Mouse (Mus musculus) megakaryocyte progenitor cell, adult 5-6 weeks (primary cell): ENCODE data around the gene Eif4g2. TPM values are rescaled to one million over a fixed set of nuclear protein-coding genes. Genes with fewer than 3 reads are reported as not detected.

Source experiments
- ATAC-seq: replicated peaks from 2 replicates; pipeline ENCODE4 v1.8.0; 2016; ENCODE audit warnings: mild to moderate bottlenecking, moderate TSS enrichment, inconsistent platforms; ENCODE audit not compliant: poor library complexity
- total RNA-seq, 2 experiments: library from RNA; stranded (forward) in 1 of 2; stranded (reverse) in 1 of 2; fragments of 157-497, 149-512 nt in 1 of 2; fragments of 200-1000 nt in 1 of 2; gene quantifications; 2 replicates each; pipeline versions ENCODE4 v1.2.3 to v1.2.4; 2015 to 2017

Gene Eif4g2
- total RNA-seq, 2 experiments from 2014 or later = 669 to 1,245 TPM

DNA sequence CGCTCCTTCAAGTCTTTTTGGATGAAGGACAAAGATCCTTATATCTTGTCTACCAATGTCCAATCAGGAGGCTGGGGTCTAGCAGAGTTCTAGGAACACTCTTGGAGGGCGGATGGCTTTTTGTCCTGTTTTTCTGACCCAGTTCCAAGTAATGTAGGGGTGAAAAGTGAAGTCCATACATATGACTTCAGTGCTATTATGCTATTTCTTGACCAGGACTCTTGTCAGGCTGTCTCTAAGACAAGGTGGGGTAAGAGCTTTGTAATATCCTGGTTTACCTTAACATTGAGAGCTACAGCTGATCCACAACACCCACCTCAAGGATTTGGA, 12.7 kb downstream of the Eif4g2 start:
- no peak for ATAC-seq

DNA sequence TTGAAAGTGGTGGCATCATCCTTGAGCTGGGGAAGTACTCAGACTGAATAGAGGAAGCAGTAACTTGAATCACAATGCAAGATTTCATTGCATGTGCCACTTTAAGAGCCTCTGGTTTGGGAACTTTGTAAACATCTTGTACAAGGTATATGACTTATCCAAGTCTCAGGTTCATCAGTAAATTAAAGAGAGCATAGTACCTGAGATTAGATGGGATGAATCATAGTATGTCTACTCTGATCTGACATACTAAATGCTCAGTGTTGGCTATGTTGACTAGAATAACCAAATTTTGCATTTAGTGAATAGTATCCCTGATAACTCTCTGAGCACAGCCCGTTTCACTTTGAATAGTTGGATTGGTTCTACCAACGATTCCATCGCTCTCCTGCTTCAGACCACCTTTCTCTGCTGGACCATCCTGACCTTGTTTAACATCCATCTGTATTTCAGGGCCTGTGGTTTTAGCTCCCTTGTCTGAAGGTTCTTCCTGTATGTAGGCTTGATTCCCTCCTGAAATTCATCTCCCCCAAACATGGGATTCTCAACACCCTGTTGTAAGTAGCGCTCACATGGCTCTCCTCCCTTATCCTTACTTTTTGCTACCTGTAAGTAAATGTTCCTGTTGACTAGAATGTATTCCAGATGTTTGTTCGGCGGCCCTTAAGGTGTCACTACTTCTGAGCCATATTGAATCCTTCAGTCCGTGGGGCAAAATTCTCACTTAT, 13.2 kb downstream of the Eif4g2 start:
- peak; percentile 28; the same call in 1 of the 2 replicates for ATAC-seq

DNA sequence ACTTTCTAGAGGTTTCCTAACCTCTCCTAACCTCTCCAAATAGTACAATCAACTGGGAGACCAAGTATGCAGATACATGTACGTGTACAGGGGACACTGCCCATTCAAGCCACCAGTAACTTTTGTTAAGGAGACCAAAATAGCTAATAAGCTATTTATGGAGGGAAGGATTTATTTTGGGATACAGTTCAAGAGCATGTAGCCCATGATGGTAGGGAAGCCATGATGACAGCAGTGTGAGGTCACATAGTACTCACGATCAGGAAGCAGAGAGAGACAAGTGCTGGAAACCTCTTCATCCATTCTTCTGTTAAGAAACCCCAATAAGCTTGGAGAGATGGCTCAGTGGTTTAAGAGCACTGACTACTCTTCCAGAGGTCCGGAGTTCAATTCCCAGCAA, 14.6 kb downstream of the Eif4g2 start:
- no peak for ATAC-seq

DNA sequence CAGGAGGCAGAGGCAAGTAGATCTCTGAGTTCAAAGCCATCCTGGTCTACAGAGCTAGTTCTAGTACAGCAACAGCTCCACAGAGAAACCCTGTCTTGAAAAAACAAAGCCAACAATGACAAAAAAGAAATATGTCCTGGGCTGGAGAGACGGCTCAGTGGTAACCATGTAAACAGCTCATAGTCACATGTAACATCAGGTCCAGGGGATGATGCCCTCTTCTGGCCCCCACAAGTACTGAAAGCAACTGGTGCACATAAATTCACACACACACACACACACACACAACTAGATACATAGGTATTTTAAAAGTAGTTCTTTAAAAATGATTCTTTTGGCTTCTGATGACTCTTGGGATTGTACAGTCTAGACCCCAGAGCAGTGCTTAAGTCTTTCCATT, 19.9 kb downstream of the Eif4g2 start:
- no peak for ATAC-seq

DNA sequence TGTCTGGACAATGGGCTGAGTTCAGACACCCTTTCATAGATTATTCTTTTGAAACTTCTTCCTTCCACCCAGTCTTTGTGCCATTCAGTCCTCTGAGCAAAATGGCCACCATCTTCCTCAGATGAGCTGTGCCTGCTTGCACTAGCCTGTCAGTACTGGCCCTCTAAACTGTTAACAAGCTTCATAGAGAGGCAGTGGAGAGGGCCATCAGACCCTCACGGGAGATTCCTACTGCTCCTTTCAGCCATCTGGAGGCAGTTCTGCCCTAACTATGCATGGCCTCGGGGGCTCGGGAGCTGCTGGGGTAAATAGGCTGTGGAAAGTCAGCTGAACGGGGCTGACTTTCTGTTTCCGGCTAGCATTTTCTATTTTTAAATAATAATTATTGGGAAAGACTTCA, 23.3 kb downstream of the Eif4g2 start:
- ATAC-seq = no peak

DNA sequence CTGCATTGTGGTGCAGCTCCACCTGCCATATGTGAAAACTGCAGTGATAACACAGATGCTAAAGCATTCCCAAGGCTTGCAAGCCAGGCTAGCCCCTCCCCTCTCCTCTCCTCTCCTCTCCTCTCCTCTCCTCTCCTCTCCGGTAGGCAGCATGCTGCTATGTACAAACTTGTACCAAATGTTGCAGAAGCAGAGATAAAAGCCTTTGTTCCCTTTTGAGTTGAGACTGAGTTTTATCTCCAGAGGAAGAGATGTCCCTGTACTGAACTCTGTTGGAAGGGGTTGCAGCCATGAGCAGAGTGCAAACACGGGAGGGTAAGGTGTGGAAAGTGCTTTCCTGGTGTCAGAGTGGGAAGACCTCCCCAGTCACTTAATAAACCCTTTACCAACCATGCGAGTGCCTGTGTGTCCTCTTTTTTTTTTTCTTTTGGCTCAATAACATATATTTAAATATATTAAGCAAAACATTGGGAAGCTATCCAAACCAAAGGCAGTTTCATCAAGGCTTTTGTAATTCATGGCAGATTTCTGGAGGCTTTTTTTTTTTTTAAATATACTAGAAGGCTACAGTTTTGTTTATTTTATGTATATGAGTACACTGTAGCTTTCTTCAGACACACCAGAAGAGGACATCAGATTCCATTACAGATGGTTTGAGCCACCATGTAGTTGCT, 26.7 kb downstream of the Eif4g2 start:
- ATAC-seq = no peak

DNA sequence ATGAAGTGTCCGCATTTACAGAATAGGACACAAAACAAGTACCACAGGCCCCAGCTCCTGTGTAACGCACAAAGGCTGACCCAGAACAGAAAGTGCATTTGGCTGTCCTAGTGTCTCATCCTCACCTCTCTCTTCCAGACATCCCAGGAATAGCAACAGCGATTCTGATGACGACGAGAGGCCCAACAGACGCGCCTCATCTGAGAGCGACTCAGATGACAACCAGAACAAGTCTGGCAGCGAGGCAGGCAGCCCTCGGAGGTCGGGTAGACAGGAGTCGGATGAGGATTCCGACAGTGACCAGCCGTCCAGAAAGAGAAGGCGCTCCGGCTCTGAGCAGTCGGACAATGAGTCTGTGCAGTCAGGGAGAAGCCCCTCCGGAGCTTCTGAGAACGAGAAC, 27.6 kb downstream of the Eif4g2 start:
- ATAC-seq = no peak

DNA sequence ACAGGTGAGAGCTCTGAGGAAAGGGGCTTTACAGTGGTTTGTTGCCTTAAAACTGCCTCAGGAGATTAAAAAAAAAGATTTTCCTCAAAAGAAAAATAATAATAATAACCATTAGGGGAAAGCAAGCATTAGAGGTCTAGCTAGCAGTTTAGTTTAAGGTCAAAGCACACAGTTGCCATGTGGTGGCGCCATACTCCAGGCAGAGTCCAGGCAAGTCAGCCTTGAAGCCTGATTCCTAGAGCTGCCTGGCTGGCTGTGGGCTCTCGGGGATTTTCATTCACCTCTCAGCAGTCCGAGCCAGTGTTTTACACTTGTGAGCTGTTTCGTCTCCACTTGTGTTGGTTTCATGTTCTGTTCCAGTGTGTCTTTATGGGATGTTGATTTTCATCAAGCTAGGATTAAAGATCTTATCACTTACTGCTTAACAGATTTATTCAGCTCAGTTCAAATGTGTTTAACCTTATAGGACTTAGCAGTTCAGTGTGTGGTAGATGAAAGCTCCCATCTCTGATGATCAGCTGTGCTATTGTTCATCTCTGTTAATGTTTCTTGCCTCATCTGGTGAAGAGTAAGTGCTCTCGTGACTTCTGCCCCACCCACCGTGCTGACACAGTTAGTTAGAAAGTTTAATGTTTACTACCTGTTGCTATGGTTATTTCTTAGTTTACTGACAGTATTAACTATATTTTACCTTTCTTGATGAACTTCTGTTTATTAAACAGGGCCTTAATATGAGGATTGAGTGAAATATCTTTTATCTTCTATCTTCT, 33.0 kb downstream of the Eif4g2 start:
- ATAC-seq = peak; percentile 99

DNA sequence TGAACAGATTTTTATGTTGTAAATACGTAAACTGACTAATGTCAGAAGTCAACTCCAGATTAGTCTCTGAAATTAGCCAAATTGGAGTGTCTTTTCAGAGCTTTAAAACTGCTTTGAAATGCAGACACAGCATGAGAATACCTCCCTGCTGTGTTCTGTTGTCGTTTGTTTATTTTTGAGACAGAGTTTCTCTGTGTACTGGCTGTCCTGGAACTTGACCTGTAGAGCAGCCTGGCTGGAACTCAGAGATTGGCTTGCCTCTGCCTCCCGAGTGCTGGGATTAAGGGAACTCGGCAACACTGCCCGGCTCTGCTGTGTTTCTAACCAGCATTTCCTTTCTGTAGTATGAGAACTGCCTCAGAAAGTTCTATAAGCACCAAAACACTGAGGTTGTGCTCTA, 33.9 kb downstream of the Eif4g2 start:
- no peak for ATAC-seq

DNA sequence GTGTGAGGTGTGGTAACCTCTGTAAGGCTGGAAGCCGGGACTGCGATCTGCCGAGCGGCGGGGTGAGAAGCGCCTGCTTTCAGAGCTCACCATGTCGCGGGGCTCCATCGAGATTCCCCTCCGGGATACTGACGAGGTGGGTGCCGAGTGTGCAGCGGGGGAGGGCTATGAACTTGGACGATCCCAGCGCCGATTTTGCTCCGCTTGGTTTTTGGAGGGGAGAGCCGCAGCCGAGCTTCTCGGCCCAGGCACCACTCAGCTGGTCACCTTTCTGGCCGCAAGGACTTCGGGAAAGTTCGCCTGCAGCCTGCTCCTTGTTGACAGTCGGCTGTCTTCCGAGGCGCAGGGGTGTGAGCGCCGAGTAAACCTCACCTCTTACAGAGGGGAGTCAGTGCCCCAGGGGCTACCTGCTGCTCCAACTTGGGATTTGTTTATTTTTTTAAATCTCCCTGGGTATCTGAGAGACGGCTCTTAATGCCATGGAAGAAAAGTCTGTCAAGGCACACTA, 53.7 kb downstream of the Eif4g2 start:
- ATAC-seq = peak; percentile 22

DNA sequence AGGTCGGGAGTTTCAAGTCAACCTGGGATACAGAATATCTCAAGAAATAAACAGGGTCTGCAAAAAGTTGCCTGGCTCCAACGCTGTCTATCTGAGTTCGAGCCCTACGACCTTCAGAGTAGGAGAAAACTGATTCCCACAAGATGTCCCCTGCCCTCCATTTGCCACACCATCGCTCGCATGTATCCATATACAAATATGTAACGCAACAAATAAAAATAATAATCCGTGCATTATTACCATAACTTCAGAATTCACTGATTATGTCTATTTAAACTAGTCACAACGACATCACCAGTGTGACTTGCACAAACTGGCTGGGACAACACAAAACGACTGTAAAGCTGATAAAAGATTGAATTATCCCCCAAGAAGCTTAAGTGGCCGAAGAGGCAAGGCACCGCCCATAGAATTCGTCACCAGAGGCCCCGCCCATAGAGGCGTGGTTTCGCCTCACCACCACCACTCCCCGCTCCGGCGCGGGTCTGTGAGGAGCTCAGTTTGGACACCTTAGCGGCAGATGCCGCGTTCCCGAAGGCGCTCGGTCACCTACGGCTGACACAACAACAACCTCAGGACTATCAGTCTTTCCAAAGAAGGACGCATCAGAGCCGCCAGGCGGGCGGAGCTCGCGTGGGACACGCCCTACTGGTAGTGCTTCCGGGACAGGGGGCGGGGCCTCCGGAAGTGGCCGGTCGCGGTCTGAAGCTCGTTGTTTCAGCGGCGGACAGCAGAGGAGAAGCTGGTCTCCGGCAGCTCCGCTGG, 54.4 kb downstream of the Eif4g2 start, which contains the start of gene Ctr9:
Gene Ctr9 (plus strand): TSS at position 671 of the 765 bp plus-strand sequence.
- ATAC-seq = peak; percentile 86

DNA sequence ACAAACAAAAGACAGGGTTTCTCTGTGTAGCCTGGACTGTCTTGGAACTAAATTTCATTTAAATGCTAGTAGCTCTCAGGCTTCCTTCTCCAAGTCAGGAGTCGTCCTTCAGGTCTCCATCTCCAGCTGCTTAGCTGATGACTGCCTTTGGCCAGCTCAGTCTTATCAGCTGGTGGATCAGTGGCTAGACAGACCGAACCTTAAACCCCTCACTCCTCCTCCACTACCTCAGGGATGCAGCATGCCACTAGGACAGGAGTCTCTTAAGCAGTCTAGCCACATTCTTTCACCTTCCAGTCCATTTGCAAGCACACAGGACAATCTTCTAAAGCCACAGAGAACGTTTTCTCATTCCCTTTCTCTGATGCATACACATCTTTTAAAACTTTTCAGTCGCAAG, 57.9 kb downstream of the Eif4g2 start:
- no peak for ATAC-seq

DNA sequence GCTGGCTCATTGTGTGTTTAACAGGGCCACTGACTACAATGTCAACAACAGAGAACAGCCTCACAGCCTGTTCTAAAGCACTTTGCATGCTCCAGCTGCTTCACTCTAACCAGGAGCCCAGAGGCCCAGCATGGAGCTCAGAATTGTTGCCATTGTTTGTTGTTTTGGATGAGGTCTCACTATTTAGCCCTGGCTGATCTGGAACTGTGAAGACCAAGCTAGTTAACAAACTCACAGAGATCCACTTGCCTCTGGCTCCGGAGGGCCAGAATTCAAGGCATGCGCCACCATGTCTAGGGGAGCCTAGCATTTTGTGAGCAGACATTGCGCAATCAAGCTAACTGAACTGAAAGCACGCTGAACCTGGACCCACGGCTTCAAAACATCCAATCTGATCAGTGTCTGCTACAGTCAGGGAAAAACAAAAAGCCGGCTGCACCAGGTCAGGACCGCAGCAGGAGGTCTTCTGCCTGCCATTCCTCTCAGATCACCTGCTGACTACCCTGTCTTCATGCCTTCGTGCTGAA, 58.7 kb downstream of the Eif4g2 start:
- ATAC-seq = no peak

DNA sequence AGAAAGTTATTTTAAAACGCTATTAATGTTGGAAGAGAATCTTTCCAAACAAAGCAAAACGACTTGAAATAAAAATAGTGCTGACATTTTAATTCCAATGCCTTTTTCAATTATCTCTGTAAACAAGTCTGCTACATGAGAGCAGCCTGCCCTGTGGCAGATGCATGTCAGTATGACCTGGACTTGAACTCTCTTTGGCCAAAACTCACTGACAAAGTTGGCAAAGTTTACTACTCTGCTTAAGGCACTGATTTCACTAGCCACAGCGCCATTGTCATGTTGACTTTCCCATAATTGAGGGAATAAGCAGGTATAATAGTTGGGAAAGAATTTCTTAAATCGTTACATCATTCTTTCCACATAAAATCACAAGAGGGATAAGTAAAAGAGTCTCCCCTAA, 62.0 kb downstream of the Eif4g2 start:
- no peak for ATAC-seq

Other genes starting within 250 kb of the Eif4g2 start
- 20.1 and 34.9 TPM in 2 replicates for gene Rnf141, start 238.6 kb downstream of the Eif4g2 start, total RNA-seq (2015)
- 26.2 and 35.4 TPM in 2 replicates for gene Rnf141, start 238.6 kb downstream of the Eif4g2 start, total RNA-seq (2017)
- gene Lyve1, start 219.8 kb downstream of the Eif4g2 start, total RNA-seq (2015) = 0.10 TPM in 1 of 2 replicates, not detected in the other
- gene Lyve1, start 219.8 kb downstream of the Eif4g2 start, total RNA-seq (2017) = not detected in 2 replicates
- 0.15 and 0.91 TPM in 2 replicates for gene Mrvi1, start 100.6 kb downstream of the Eif4g2 start, total RNA-seq (2015)
- gene Mrvi1, start 100.6 kb downstream of the Eif4g2 start, total RNA-seq (2017) = not detected in 2 replicates
- gene Ctr9, start 54.1 kb downstream of the Eif4g2 start, total RNA-seq (2015) = 34.7 and 37.1 TPM in 2 replicates
- 73.5 and 78.5 TPM in 2 replicates for gene Ctr9, start 54.1 kb downstream of the Eif4g2 start, total RNA-seq (2017)